Mouse (Mus musculus) stomach, postnatal 0 days (tissue): ENCODE data around the gene Vwf.

ENCODE experiments used
- CTCF ChIP-seq: IDR thresholded peaks from 2 replicates; pipeline ENCODE4 v1.5.1; 2016; ENCODE audit warnings: antibody characterized with exemption, low read depth, mild to moderate bottlenecking, moderate library complexity
- EP300 ChIP-seq: optimal IDR thresholded peaks from 2 replicates; pipeline ENCODE3; 2016; ENCODE audit warnings: antibody characterized with exemption

DNA sequence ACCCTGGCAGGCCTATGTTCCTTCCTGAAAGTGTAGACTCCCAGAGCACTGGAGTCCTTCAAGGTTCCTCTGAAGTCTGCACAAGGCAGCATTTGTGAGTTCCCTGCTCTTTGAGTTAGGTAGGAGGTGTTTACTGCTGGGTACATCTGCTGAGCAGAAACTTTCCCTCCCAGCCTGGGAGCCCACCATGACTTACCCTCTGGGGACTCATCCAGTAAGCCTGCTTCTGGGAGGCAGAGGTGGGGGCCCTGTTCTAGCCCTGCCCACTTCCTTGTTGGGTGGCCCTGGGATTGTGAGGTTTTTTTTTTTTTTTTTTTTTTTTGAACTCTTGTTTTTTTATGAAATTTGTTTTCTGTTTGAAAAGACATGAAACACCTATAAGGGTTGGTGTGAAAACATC lies 35.9 kb upstream of the Vwf start:
- TF ChIP-seq CTCF = no peak
- no peak for TF ChIP-seq EP300
